Mouse (Mus musculus): Measurements from ENCODE around the gene Sox11. TPM values are rescaled to one million over a fixed set of nuclear protein-coding genes. Genes with fewer than 3 reads are reported as not detected.

The Sox11 gene
- total RNA-seq, 2 experiments from 2014 or later: 10.6 to 12.0 TPM

- DNase-seq (ENCODE audit: low spot score in 2 of 2): no peak
Measured at GRCm38 (mm10) chr12:27337482-27337881, 4.9 kb downstream of the Sox11 start.

- no peak for DNase-seq (ENCODE audit: low spot score in 2 of 2)
Measured at GRCm38 (mm10) chr12:27336801-27337200, 5.6 kb downstream of the Sox11 start.

- DNase-seq (ENCODE audit: low spot score in 2 of 2): no peak
Measured at GRCm38 (mm10) chr12:27336336-27336735, 6.0 kb downstream of the Sox11 start.

- DNase-seq (ENCODE audit: low spot score in 2 of 2): no peak
Measured at GRCm38 (mm10) chr12:27335356-27336055, 6.9 kb downstream of the Sox11 start.

- no peak for DNase-seq (ENCODE audit: low spot score in 2 of 2)
Measured at GRCm38 (mm10) chr12:27333590-27333989, 8.8 kb downstream of the Sox11 start.

GRCm38 (mm10) chr12:27323423-27323822, 19.0 kb downstream of the Sox11 start:
- DNase-seq (ENCODE audit: low spot score in 2 of 2): no peak

- no peak for DNase-seq (ENCODE audit: low spot score in 2 of 2)
Measured at GRCm38 (mm10) chr12:27320705-27321104, 21.7 kb downstream of the Sox11 start.

- no peak for DNase-seq (ENCODE audit: low spot score in 2 of 2)
Measured at GRCm38 (mm10) chr12:27312985-27313384, 29.4 kb downstream of the Sox11 start.

- no peak for DNase-seq (ENCODE audit: low spot score in 2 of 2)
Measured at GRCm38 (mm10) chr12:27311854-27312466, 30.4 kb downstream of the Sox11 start.

- no peak for DNase-seq (ENCODE audit: low spot score in 2 of 2)
Measured at GRCm38 (mm10) chr12:27311316-27311832, 31.0 kb downstream of the Sox11 start.

GRCm38 (mm10) chr12:27310703-27311102, 31.7 kb downstream of the Sox11 start:
- DNase-seq (ENCODE audit: low spot score in 2 of 2): no peak

GRCm38 (mm10) chr12:27309969-27310368, 32.4 kb downstream of the Sox11 start:
- no peak for DNase-seq (ENCODE audit: low spot score in 2 of 2)

- DNase-seq (ENCODE audit: low spot score in 2 of 2): no peak
Measured at GRCm38 (mm10) chr12:27304713-27305437, 37.5 kb downstream of the Sox11 start.

GRCm38 (mm10) chr12:27303190-27303589, 39.2 kb downstream of the Sox11 start:
- no peak for DNase-seq (ENCODE audit: low spot score in 2 of 2)

- no peak for DNase-seq (ENCODE audit: low spot score in 2 of 2)
Measured at GRCm38 (mm10) chr12:27298721-27299120, 43.7 kb downstream of the Sox11 start.

GRCm38 (mm10) chr12:27294191-27294590, 48.2 kb downstream of the Sox11 start:
- DNase-seq (ENCODE audit: low spot score in 2 of 2): no peak

- DNase-seq (ENCODE audit: low spot score in 2 of 2): no peak
Measured at GRCm38 (mm10) chr12:27293736-27294135, 48.6 kb downstream of the Sox11 start.

GRCm38 (mm10) chr12:27293208-27293607, 49.2 kb downstream of the Sox11 start:
- no peak for DNase-seq (ENCODE audit: low spot score in 2 of 2)
